Mouse (Mus musculus): ENCODE measurements at regions not wholly inside any gene's neighbourhood (a gene's known extent, or its start where the extent isn't known, plus 50 kb on each side); places are given as distances from the start of the nearest gene placed in this dataset.

GRCm38 (mm10) chr2:75408016-75408415 is 251.0 kb upstream of the Hnrnpa3 start:
- no peak overlapping the region for H3K9ac ChIP-seq (ENCODE audit: control insufficient read depth, low read depth, low read length, poor library complexity, severe bottlenecking)
- DNase-seq (ENCODE audit: low read depth, low spot score), result no peak
- H3K27me3 ChIP-seq (ENCODE audit: control insufficient read depth in 1 of 2, insufficient read depth in 2 of 2, low read length in 2 of 2), result peaks cover 9% of the 10 kb centered on the region in 2 experiments; a peak in 3 of 4 replicates
- no peaks in the 10 kb centered on the region for H3K4me1 ChIP-seq (ENCODE audit: control insufficient read depth in 1 of 2, insufficient read depth in 2 of 2, low read length in 2 of 2)
- H3K27ac ChIP-seq (ENCODE audit: control insufficient read depth, low read depth, low read length), result no peak overlapping the region
- no peaks in the 10 kb centered on the region for H3K9me3 ChIP-seq (replicated peaks; ENCODE audit: insufficient read depth, low read length)
- H3K36me3 ChIP-seq (ENCODE audit: control insufficient read depth in 1 of 2, insufficient read depth in 2 of 2, low read length in 2 of 2), result no peaks in the 10 kb centered on the region
- no peak overlapping the region for H3K4me3 ChIP-seq (ENCODE audit: control insufficient read depth in 1 of 2, insufficient read depth in 1 of 2, low read depth in 2 of 2, low read length in 2 of 2)
- no peaks in the 10 kb centered on the region for H3K79me2 ChIP-seq (ENCODE audit: control insufficient read depth, insufficient read depth, low read length, poor library complexity)
- TF ChIP-seq RCOR1 (IDR thresholded peaks at IDR 0.05; ENCODE audit: low read depth, low read length), result no peak
- TF ChIP-seq UBTF (IDR thresholded peaks at IDR 0.05; ENCODE audit: borderline replicate concordance, insufficient read depth, low read depth, low read length), result no peak
- no peak for TF ChIP-seq ZKSCAN1 (IDR thresholded peaks at IDR 0.05; ENCODE audit: low read depth, low read length)
- no peak for TF ChIP-seq TBP (IDR thresholded peaks at IDR 0.05; ENCODE audit: low read depth, low read length)
- no peak for TF ChIP-seq E2F4 (IDR thresholded peaks at IDR 0.05; ENCODE audit: borderline replicate concordance, low read depth, low read length)
- TF ChIP-seq ZC3H11A (IDR thresholded peaks at IDR 0.05; ENCODE audit: low read depth, low read length), result no peak
- no peak for TF ChIP-seq MYB (IDR thresholded peaks at IDR 0.05; ENCODE audit: low read depth, low read length)
- TF ChIP-seq GABPA (IDR thresholded peaks at IDR 0.05; ENCODE audit: low read depth, low read length), result no peak

- Histone ChIP-seq H3K36me3 (ENCODE audit: control insufficient read depth in 1 of 2, insufficient read depth in 2 of 2, low read length in 2 of 2) (no peaks in the 10 kb centered on the region), H3K27me3 (ENCODE audit: control insufficient read depth in 1 of 2, insufficient read depth in 2 of 2, low read length in 2 of 2) (peaks cover 10% of the 10 kb centered on the region in 2 experiments; a peak in 3 of 4 replicates), H3K4me3 (ENCODE audit: control insufficient read depth in 1 of 2, insufficient read depth in 1 of 2, low read depth in 2 of 2, low read length in 2 of 2) (no peak overlapping the region), H3K9ac (ENCODE audit: control insufficient read depth, low read depth, low read length, poor library complexity, severe bottlenecking) (no peak overlapping the region), H3K4me1 (ENCODE audit: control insufficient read depth in 1 of 2, insufficient read depth in 2 of 2, low read length in 2 of 2) (no peaks in the 10 kb centered on the region), H3K27ac (ENCODE audit: control insufficient read depth, low read depth, low read length) (no peak overlapping the region), H3K79me2 (ENCODE audit: control insufficient read depth, insufficient read depth, low read length, poor library complexity) (no peaks in the 10 kb centered on the region), H3K9me3 (replicated peaks; ENCODE audit: insufficient read depth, low read length) (no peaks in the 10 kb centered on the region)
- no peak for TF ChIP-seq POLR2AphosphoS2 (IDR thresholded peaks at IDR 0.05; ENCODE audit: low read length)
- TF ChIP-seq RCOR1 (IDR thresholded peaks at IDR 0.05; ENCODE audit: low read depth, low read length), result no peak
- TF ChIP-seq MAX (IDR thresholded peaks at IDR 0.05; ENCODE audit: low read length), result no peak
- no peak for TF ChIP-seq MXI1 (IDR thresholded peaks at IDR 0.05; ENCODE audit: low read depth, low read length)
- TF ChIP-seq SMC3 (IDR thresholded peaks at IDR 0.05; ENCODE audit: low read depth, low read length), result no peak
- no peak for TF ChIP-seq MYB (IDR thresholded peaks at IDR 0.05; ENCODE audit: low read depth, low read length)
- TF ChIP-seq USF1 (IDR thresholded peaks at IDR 0.05; ENCODE audit: low read depth, low read length), result no peak
- no peak for TF ChIP-seq ZC3H11A (IDR thresholded peaks at IDR 0.05; ENCODE audit: low read depth, low read length)
- TF ChIP-seq MEF2A (IDR thresholded peaks at IDR 0.05; ENCODE audit: extremely low read depth, insufficient replicate concordance, low read depth, low read length, poor library complexity, severe bottlenecking), result no peak
- TF ChIP-seq E2F4 (IDR thresholded peaks at IDR 0.05; ENCODE audit: borderline replicate concordance, low read depth, low read length), result no peak
- TF ChIP-seq ELF1 (IDR thresholded peaks at IDR 0.05; ENCODE audit: low read depth, low read length), result no peak
- no peak for TF ChIP-seq JUND (IDR thresholded peaks at IDR 0.05; ENCODE audit: low read depth, low read length)
- no peak for TF ChIP-seq RAD21 (IDR thresholded peaks at IDR 0.05; ENCODE audit: low read depth, low read length)
- no peak for TF ChIP-seq KAT2A (conservative IDR thresholded peaks at IDR 0.05; ENCODE audit: low read depth, low read length)
- no peak for TF ChIP-seq EP300 (IDR thresholded peaks at IDR 0.05; ENCODE audit: low read depth in 1 of 2, low read length in 2 of 2)
- no peak for TF ChIP-seq MAZ (IDR thresholded peaks at IDR 0.05; ENCODE audit: low read depth, low read length)
- no peak for TF ChIP-seq BHLHE40 (IDR thresholded peaks at IDR 0.05; ENCODE audit: borderline replicate concordance, low read depth, low read length)
- no peak for DNase-seq (ENCODE audit: low read depth, low spot score)
Observed at GRCm38 (mm10) chr2:75409806-75410205, 249.3 kb upstream of the Hnrnpa3 start.

Data from MEL (cell line).